In genomic region chr1:179570482-179570881, GRCm38 (mm10) we compare ENCODE assay signal across 24 mouse cellular contexts. TPM values are rescaled to one million over a fixed set of nuclear protein-coding genes. Genes with fewer than 3 reads are reported as not detected.
DNase-seq lines count a peak whose midpoint lies in the region; ATAC-seq and TF ChIP-seq lines count a peak whose summit lies in the region.
"Had no signal": no experiment of that assay in that cellular context is flagged by ENCODE, and none has a peak within 500 bp of the region (broad histone marks: within the 10 kb centered on the region; RNA-seq: fewer than 3 reads in every experiment).

No protein-coding gene starts in this region.

- H3K4me1 ChIP-seq in forebrain, embryonic 16.5 days (replicated peaks; ENCODE audit: control insufficient read depth, insufficient read depth, low read length): peaks cover 5% of the 10 kb centered on the region; the same call in 1 of the 2 replicates
- H3K4me1 ChIP-seq in forebrain, embryonic 13.5 days: peaks cover 11% of the 10 kb centered on the region

- no peaks in the 10 kb centered on the region for H3K27me3 ChIP-seq in forebrain, embryonic 16.5 days (replicated peaks; ENCODE audit: control insufficient read depth, insufficient read depth, low read length)
- no peaks in the 10 kb centered on the region for H3K27me3 ChIP-seq in forebrain, embryonic 13.5 days
- H3K27me3 ChIP-seq: embryonic facial prominence, embryonic 15.5 days; heart, embryonic 12.5 days; hindbrain, embryonic 12.5 days; midbrain, embryonic 12.5 days had no signal

- no peak for DNase-seq in layer of hippocampus, adult 2 months (ENCODE audit: low spot score in 2 of 2)
- no peak for DNase-seq in layer of hippocampus, adult 8-10 months (ENCODE audit: low spot score in 2 of 2)
- DNase-seq in 3T3-L1 (ENCODE audit: low read depth, low spot score): peak; percentile 73
- DNase-seq in NIH3T3 (ENCODE audit: low read depth): peak; percentile 68
- DNase-seq in adipocyte (ENCODE audit: low spot score): no peak
- DNase-seq in neural tube, embryonic 10.5 days (ENCODE audit: extremely low spot score, low spot score): no peak
- DNase-seq: B cell, adult 2 months; cerebellum, adult 9-10 months; gastrocnemius, postnatal 14 days; heart, adult 11 months; heart, postnatal 10 days; kidney, adult 2 months; kidney, postnatal 14 days; layer of hippocampus, postnatal 36 days; right cerebral cortex, postnatal 14 days; thymus, adult 18-20 months; thymus, postnatal 36 days had no signal

- 93% methylated on average over 1 of the region's 1 CpGs for WGBS in forebrain, embryonic 16.5 days
- WGBS in forebrain, embryonic 13.5 days: 97% methylated on average over 1 of the region's 1 CpGs

- no peak for ATAC-seq in forebrain, embryonic 16.5 days
- no peak for ATAC-seq in forebrain, embryonic 13.5 days

- no peak overlapping the region for H3K4me2 ChIP-seq in forebrain, embryonic 16.5 days (ENCODE audit: low read length)
- no peak overlapping the region for H3K4me2 ChIP-seq in forebrain, embryonic 13.5 days
- H3K4me2 ChIP-seq: embryonic facial prominence, embryonic 15.5 days; heart, embryonic 12.5 days; hindbrain, embryonic 12.5 days; liver, embryonic 11.5 days; midbrain, embryonic 12.5 days had no signal

- H3K4me3 ChIP-seq in forebrain, embryonic 16.5 days (replicated peaks; ENCODE audit: low read length): no peak overlapping the region
- H3K4me3 ChIP-seq in forebrain, embryonic 13.5 days: no peak overlapping the region
- H3K4me3 ChIP-seq in layer of hippocampus, adult 2 months: no peak overlapping the region
- H3K4me3 ChIP-seq: embryonic facial prominence, embryonic 15.5 days; heart, embryonic 12.5 days; hindbrain, embryonic 12.5 days; midbrain, embryonic 12.5 days had no signal

- H3K36me3 ChIP-seq in forebrain, embryonic 16.5 days (ENCODE audit: control insufficient read depth, insufficient read depth): no peaks in the 10 kb centered on the region
- no peaks in the 10 kb centered on the region for H3K36me3 ChIP-seq in forebrain, embryonic 13.5 days (ENCODE audit: poor library complexity, severe bottlenecking)
- H3K36me3 ChIP-seq: embryonic facial prominence, embryonic 15.5 days; heart, embryonic 12.5 days; hindbrain, embryonic 12.5 days; midbrain, embryonic 12.5 days had no signal

- H3K27ac ChIP-seq in forebrain, embryonic 16.5 days (ENCODE audit: low read length): peak overlapping the region; percentile 18; the same call in 1 of the 2 replicates
- H3K27ac ChIP-seq in forebrain, embryonic 13.5 days: no peak overlapping the region
- H3K27ac ChIP-seq in layer of hippocampus, adult 2 months: peak overlapping the region; percentile 29
- H3K27ac ChIP-seq: hindbrain, embryonic 12.5 days; midbrain, embryonic 12.5 days had no signal

- no peak for TF ChIP-seq CTCF in layer of hippocampus, adult 2 months (conservative IDR thresholded peaks at IDR 0.05)

- no peak overlapping the region for H3K9ac ChIP-seq in forebrain, embryonic 16.5 days (replicated peaks; ENCODE audit: low read depth, low read length)
- H3K9ac ChIP-seq in forebrain, embryonic 13.5 days: no peak overlapping the region
- H3K9ac ChIP-seq: embryonic facial prominence, embryonic 15.5 days; heart, embryonic 12.5 days; hindbrain, embryonic 12.5 days; midbrain, embryonic 12.5 days had no signal

- H3K9me3 ChIP-seq in forebrain, embryonic 16.5 days (ENCODE audit: control insufficient read depth, low read length): no peaks in the 10 kb centered on the region
- no peaks in the 10 kb centered on the region for H3K9me3 ChIP-seq in forebrain, embryonic 13.5 days (replicated peaks)
- H3K9me3 ChIP-seq: embryonic facial prominence, embryonic 15.5 days; heart, embryonic 12.5 days; hindbrain, embryonic 12.5 days; midbrain, embryonic 12.5 days had no signal

RNA-seq across cellular contexts. Expression of gene Cnst, which starts 24.3 kb away (rescaled TPM):
- polyA plus RNA-seq in forebrain, embryonic 16.5 days (2015; fragmentation: Nextera tagmentation; extraction: Ambion mirVana): 32.4 and 34.0 TPM in 2 replicates
- 23.0 and 24.4 TPM in 2 replicates for polyA plus RNA-seq in forebrain, embryonic 13.5 days (2015; fragmentation: Nextera tagmentation; extraction: Ambion mirVana)
- 10 to 100 TPM; 31.9 to 34.4 TPM for total RNA-seq in layer of hippocampus, adult 2 months (2021)
- total RNA-seq in layer of hippocampus, adult 8-10 months (2022): 10 to 100 TPM; 30.5 to 35.9 (median 31.9) TPM

RNA-seq across cellular contexts. Expression of gene Tfb2m, which starts 24.4 kb away (rescaled TPM):
- 45.5 and 52.0 TPM in 2 replicates for polyA plus RNA-seq in forebrain, embryonic 16.5 days (2015; fragmentation: Nextera tagmentation; extraction: Ambion mirVana)
- 32.4 and 32.6 TPM in 2 replicates for polyA plus RNA-seq in forebrain, embryonic 13.5 days (2015; fragmentation: Nextera tagmentation; extraction: Ambion mirVana)
- 10 to 100 TPM; 21.0 to 24.8 TPM for total RNA-seq in layer of hippocampus, adult 2 months (2021)
- total RNA-seq in layer of hippocampus, adult 8-10 months (2022): 10 to 100 TPM; 20.1 to 26.4 (median 24.8) TPM

RNA-seq across cellular contexts. Expression of gene Smyd3, which starts 52.6 kb away (rescaled TPM):
- 29.3 and 29.4 TPM in 2 replicates for polyA plus RNA-seq in forebrain, embryonic 16.5 days (2015; fragmentation: Nextera tagmentation; extraction: Ambion mirVana)
- polyA plus RNA-seq in forebrain, embryonic 13.5 days (2015; fragmentation: Nextera tagmentation; extraction: Ambion mirVana): 13.5 and 13.7 TPM in 2 replicates
- total RNA-seq in layer of hippocampus, adult 2 months (2021): 10 to 100 TPM; 21.1 to 24.5 TPM
- total RNA-seq in layer of hippocampus, adult 8-10 months (2022): 10 to 100 TPM; 25.1 to 28.9 (median 26.2) TPM

Comparison
In these comparisons a context has a peak if more than half of its experiments do, and no peak if none do; other contexts are left out.
1. DNase-seq: peak in 3T3-L1 (single experiment) and NIH3T3 (single experiment); none in layer of hippocampus, adult 2 months (0 of 2), layer of hippocampus, adult 8-10 months (0 of 2), adipocyte (single experiment) and neural tube, embryonic 10.5 days (single experiment).